Mouse (Mus musculus): Measurements from ENCODE around the gene Nhsl1.

DNA sequence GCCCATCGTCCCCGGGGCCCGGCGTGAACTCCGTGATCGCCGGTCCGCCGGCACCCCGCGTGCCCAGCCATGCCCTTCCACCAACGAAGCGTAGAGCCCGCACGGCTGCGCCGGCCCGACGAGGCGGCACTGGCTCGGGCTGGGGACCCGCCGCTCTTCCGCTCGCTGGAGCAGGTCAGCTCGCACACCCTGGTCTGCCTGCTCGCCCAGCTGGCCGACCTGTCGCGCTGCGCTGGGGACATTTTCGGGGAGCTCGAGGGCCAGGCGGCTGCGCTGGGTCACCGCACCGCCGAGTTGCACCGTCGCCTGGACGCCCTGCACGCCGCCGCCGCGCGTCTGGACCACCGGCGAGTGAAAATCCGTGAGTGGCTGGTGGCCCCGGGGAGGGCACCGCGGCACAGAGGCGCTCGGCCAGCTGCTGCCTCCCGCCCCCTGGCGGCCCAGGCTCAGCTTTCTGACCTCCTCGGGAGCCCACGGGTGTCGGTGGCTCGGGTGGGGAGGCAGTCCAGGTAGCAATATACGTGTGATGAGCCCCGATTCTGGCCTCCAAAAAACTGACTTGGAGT, at the start of gene Nhsl1:
- TF ChIP-seq CTCF (IDR thresholded peaks at IDR 0.05 in 2 of 3, conservative IDR thresholded peaks at IDR 0.05 in 1 of 3; ENCODE audit: control insufficient read depth in 1 of 3, insufficient read depth in 1 of 3, low read depth in 2 of 3, low read length in 3 of 3, poor library complexity in 1 of 3, severe bottlenecking in 1 of 3) (no peak), CHD2 (IDR thresholded peaks at IDR 0.05; ENCODE audit: low read length) (no peak), POLR2A (IDR thresholded peaks at IDR 0.05; ENCODE audit: control insufficient read depth in 1 of 2, insufficient read depth in 1 of 2, low read depth in 1 of 2, low read length in 2 of 2, poor library complexity in 1 of 2) (no peak), MYC (IDR thresholded peaks at IDR 0.05; ENCODE audit: low read depth, low read length) (no peak), RAD21 (IDR thresholded peaks at IDR 0.05; ENCODE audit: low read depth, low read length) (no peak), POLR2AphosphoS2 (IDR thresholded peaks at IDR 0.05; ENCODE audit: low read length) (no peak), KAT2A (conservative IDR thresholded peaks at IDR 0.05; ENCODE audit: low read depth, low read length) (no peak), HCFC1 (IDR thresholded peaks at IDR 0.05; ENCODE audit: low read depth, low read length) (no peak), ZNF384 (IDR thresholded peaks at IDR 0.05; ENCODE audit: low read depth, low read length) (no peak), JUND (IDR thresholded peaks at IDR 0.05; ENCODE audit: low read depth, low read length) (no peak), USF1 (IDR thresholded peaks at IDR 0.05; ENCODE audit: low read depth, low read length) (no peak)

Data from MEL (cell line).